8 mouse cellular contexts compared by ENCODE assay signal in the genomic region with DNA sequence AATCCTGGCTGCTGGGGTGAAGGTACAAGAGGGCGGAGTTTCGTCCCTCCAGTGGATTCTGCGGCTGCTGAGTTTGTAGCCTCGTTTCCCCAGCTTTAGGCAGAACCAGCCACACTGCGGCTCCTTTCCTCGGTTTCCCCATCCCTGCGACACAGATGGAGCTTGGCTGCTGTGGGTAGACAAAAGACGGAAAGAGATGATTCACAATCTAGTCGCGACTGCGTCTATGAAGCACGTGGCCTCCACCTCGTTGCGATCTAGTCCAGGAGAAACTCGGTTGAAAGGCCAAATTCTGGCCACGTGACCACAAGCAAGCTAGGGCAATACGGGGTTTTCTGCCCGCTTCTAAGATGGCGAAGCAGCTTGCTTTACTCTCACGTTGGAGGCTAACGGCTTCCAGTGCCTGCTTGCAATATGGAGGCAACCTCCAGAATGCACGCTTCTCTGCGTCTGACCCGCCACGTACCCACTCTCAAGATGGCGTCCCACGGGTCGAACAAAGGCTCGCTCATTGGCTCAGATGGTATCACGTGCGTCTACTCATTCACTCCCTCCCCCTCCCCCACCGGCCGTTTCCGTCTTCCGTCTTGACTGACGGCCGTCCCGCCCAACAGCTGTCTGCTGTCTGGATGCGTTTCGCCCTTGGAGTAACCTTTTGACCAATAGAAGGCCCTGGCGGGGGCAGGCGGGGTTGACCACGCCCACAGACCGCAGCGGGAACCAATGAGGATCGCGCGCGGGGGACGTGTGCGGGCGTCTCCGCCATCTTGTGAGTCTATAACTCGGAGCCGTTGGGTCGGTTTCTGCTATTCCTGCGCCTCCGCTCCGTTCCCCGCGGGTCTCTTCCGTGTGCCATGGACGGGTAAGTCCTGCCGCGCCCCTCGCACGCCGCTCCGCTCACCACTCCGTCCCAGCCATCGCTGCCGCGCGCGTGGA. TPM values are rescaled to one million over a fixed set of nuclear protein-coding genes. Genes with fewer than 3 reads are reported as not detected.
DNase-seq lines count a peak whose midpoint lies in the region; ATAC-seq lines count a peak whose summit lies in the region.

A gene (plus strand): TSS at position 568 of the 936 bp plus-strand sequence.

- DNase-seq in WW6 (ENCODE audit: low read depth, low spot score), result peak; percentile 99
- peak; percentile 98 to 100 for DNase-seq in cerebellum, postnatal 4 days (ENCODE audit: low spot score in 2 of 2)
- DNase-seq in gastrocnemius, adult 18-20 months (ENCODE audit: low spot score), result peak; percentile 99
- DNase-seq in left cerebral cortex, adult 18-20 months (ENCODE audit: low spot score in 2 of 2), result peak; percentile 99
- DNase-seq in right cerebral cortex, adult 18-20 months, result peak; percentile 99
- DNase-seq in urinary bladder, postnatal 10 days (ENCODE audit: low spot score), result peak; percentile 96

- H3K79me2 ChIP-seq in macrophage (ENCODE audit: inconsistent target), result peaks cover 41% of the 10 kb centered on the region

- peak within 1 kb of the TSS; percentile 97 for H3K9ac ChIP-seq in hindbrain, embryonic 16.5 days (ENCODE audit: low read depth, low read length)

- peak within 1 kb of the TSS; percentile 93 for H3K4me3 ChIP-seq in hindbrain, embryonic 16.5 days (ENCODE audit: low read length)
- peak within 1 kb of the TSS; percentile 92 for H3K4me3 ChIP-seq in macrophage (ENCODE audit: inconsistent target)

- peaks cover 54% of the 10 kb centered on the region for H3K4me1 ChIP-seq in hindbrain, embryonic 16.5 days (ENCODE audit: control insufficient read depth, insufficient read depth, low read depth, low read length)

- under 1% methylated on average over 74 of the region's 75 CpGs for WGBS in hindbrain, embryonic 16.5 days
- under 1% methylated on average over 68 of the region's 75 CpGs for WGBS in macrophage (ENCODE audit: missing documents)

- H3K36me3 ChIP-seq in hindbrain, embryonic 16.5 days (ENCODE audit: control insufficient read depth, insufficient read depth, low read length), result peaks cover under 1% of the 10 kb centered on the region
- H3K36me3 ChIP-seq in macrophage (ENCODE audit: inconsistent target), result peaks cover 5% of the 10 kb centered on the region; the same call in 1 of the 2 replicates

- H3K27me3 ChIP-seq in hindbrain, embryonic 16.5 days (replicated peaks; ENCODE audit: control insufficient read depth, insufficient read depth, low read length), result no peaks in the 10 kb centered on the region

- peak within 1 kb of the TSS; percentile 100 for H3K27ac ChIP-seq in hindbrain, embryonic 16.5 days (ENCODE audit: low read depth, low read length)
- H3K27ac ChIP-seq in macrophage, result peak within 1 kb of the TSS; percentile 95

- peak; percentile 95 for ATAC-seq in hindbrain, embryonic 16.5 days

- H3K4me2 ChIP-seq in hindbrain, embryonic 16.5 days (ENCODE audit: low read length), result peak within 1 kb of the TSS; percentile 76

- H3K9me3 ChIP-seq in hindbrain, embryonic 16.5 days (ENCODE audit: control insufficient read depth, low read length), result no peaks in the 10 kb centered on the region

RNA-seq across cellular contexts. Expression of the gene that starts here (rescaled TPM):
- total RNA-seq in gastrocnemius, adult 18-20 months (2021), result 10 to 100 TPM; 12.7 to 22.7 TPM
- 61.2 and 79.2 TPM in 2 replicates for polyA plus RNA-seq in hindbrain, embryonic 16.5 days (2015; fragmentation: Nextera tagmentation; extraction: Ambion mirVana)
- 10 to 100 TPM; 54.3 to 62.5 TPM for total RNA-seq in left cerebral cortex, adult 18-20 months (2021)
- 100 to 1,000 TPM in 25 of 26 experiments, 10 to 100 TPM in 1; 90.6 to 694 (median 200) TPM for total RNA-seq in macrophage (2018; cell fraction: chromatin; rRNA removed)
- total RNA-seq in macrophage (2018; cell fraction: cytosol; rRNA removed), result 100 to 1,000 TPM in 23 of 26 experiments, 10 to 100 TPM in 3; 93.6 to 190 (median 119) TPM
- 100 to 1,000 TPM in 21 of 26 experiments, 10 to 100 TPM in 5; 84.7 to 316 (median 139) TPM for total RNA-seq in macrophage (2018; cell fraction: nucleus; rRNA removed)
- polyA plus RNA-seq in macrophage (2018), result 119 to 188 TPM (median 143 TPM) in 3 replicates

Comparison
In these comparisons a context has a peak if more than half of its experiments do, and no peak if none do; other contexts are left out.
1. Peak in every context shown above with its lines: DNase-seq, ATAC-seq, H3K4me3 ChIP-seq and H3K27ac ChIP-seq.